Mouse (Mus musculus) small intestine, adult 2 months (tissue): ENCODE data around the gene Hipk2.

Experiments
- CTCF ChIP-seq: fragments of 200-500 bp; IDR thresholded peaks from 2 replicates; pipeline ENCODE4 v1.5.1; 2012; ENCODE audit warnings: low read depth, mild to moderate bottlenecking, control low read depth, inconsistent platforms, low read length, moderate library complexity, mixed read lengths; ENCODE audit not compliant: insufficient replicate concordance, insufficient read length; ENCODE audit errors: extremely low read depth
- POLR2A ChIP-seq: fragments of 200-500 bp; IDR thresholded peaks from 2 replicates; pipeline ENCODE4 v1.6.1; 2012; ENCODE audit warnings: low read depth, mild to moderate bottlenecking, control low read depth, inconsistent platforms, low read length, moderate library complexity

DNA sequence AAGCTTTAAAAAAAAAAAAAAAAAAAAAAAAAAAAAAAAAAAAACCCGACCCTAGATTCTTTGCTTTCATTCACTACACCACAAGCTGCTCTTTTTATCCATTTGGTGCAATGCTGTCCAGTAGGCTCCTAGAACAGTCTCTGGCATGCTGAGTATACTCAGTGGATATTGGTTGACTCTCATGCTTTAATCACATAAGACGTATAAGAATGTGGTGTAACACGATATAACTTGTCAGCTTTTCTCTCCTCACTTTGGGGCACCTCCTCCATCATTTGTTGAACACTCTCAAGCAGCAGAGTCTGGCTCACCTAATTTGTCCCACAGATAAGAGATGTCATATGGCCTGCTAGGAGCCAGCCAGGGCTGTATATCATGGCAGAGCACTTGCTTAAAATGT, 12.4 kb downstream of the Hipk2 start:
- TF ChIP-seq POLR2A (no peak), CTCF (no peak)
